Mouse (Mus musculus) gastrocnemius, adult 18-20 months (tissue): ENCODE measurements around the gene Tti1. TPM values are rescaled to one million over a fixed set of nuclear protein-coding genes. Genes with fewer than 3 reads are reported as not detected.
A peak's percentile ranks its signal among the peaks of the same experiment; 100 is the strongest.
"Not testable (repeated sequence)": the region's sequence is repeated elsewhere in the genome, so short reads cannot be mapped to it uniquely, and the experiment has no call there.

ENCODE experiments used
- DNase-seq: peaks from one replicate; pipeline ENCODE4 v3.0.0; 2021; ENCODE audit warnings: low spot score
- long read RNA-seq, 2 experiments: library from polyadenylated mRNA; stranded (forward); transcript quantifications; one replicate each; pipeline ENCODE4 v2.0.0; 2021
- total RNA-seq, 2 experiments: library from RNA; stranded (reverse); gene quantifications; 2 replicates each; pipeline ENCODE4 v1.2.3; 2021

Tti1 gene
- 10 to 100 TPM; 19.3 to 25.4 TPM for total RNA-seq
- long read RNA-seq, experiment 1, transcript Tti1-201 (8 exons, 3,830 nt), result major isoform, 20 of 29 reads
- long read RNA-seq, experiment 1, partial matches to known transcripts, result 0 of 29 reads
- long read RNA-seq, experiment 1, other reads (novel, unspliced or antisense), result 5 of 29 reads
- long read RNA-seq, experiment 2, transcript Tti1-201 (8 exons, 3,830 nt), result major isoform, 10 of 15 reads
- long read RNA-seq, experiment 2, partial matches to known transcripts, result 0 of 15 reads
- long read RNA-seq, experiment 2, other reads (novel, unspliced or antisense), result 1 of 15 reads

DNA sequence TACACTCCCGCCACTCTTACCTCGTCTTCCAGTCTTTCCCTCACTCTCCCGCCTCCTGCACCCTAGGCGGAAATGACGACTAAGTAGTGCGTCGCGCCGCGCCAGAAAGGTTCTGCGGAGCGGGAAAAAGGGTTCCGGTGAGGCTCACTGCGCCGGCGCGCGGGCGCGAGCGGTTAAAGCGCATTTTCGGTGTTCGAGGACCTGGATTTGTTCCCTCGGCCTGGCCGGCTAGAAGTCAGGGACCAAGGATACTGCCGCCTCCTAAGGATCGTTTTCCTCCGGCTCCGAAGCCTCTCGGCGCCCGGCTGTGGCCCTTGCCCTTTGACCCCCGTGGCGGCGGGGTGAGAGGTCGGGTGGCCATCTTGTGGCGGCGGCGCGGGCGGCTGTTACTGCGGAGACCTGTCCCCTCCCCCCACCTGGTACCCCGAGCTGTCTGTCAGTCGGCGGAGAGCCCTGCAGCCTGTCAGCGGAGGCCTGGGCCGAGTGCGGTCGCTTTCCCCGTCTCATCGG lies at the start of gene Tti1, which contains the start of gene Rprd1b:
Tti1 (minus strand) TSS at position 80 of the 510 bp plus-strand sequence.
Rprd1b (plus strand) TSS at position 144 of the 510 bp plus-strand sequence.
- peak; percentile 95 for DNase-seq

DNA sequence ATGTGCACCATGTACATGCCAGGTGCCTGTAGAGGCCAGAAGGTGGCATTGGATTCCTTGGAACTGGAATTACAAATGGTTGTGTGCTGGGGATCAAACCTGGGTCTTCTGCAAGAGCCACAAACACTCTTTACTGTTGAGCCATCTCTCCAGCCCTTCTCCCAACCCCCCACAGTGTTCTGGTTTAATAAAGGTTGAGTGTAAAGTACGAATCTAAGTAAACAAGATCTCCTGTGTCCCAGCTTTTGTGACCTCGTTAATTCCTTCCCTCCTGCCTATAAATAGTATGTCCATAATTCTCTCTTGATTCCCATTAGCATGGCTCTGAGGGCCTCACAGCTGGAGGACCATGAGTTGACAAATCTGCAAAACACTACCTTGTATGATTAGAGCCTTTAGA lies 49.7 kb upstream of the Tti1 start:
- no peak for DNase-seq

DNA sequence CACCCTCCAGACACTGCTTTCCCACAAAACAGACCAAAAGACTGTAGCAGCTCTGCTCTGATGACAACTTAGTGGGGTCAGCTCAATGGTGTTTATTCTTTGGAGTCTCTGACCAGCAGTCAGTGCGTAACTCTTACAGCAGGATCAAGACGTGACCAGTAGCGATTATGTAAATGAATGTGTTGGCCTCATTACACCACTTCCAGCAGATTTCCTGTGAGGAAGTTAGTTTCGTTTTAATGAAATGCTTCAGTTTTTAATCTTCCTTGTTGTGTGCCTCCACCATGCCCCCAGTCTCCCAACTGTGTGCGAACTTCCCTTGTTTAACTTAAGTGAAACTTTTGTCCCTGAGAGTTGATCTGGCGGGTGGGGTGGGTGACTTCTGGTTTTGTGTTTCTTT lies 48.5 kb upstream of the Tti1 start:
- DNase-seq, result no peak

DNA sequence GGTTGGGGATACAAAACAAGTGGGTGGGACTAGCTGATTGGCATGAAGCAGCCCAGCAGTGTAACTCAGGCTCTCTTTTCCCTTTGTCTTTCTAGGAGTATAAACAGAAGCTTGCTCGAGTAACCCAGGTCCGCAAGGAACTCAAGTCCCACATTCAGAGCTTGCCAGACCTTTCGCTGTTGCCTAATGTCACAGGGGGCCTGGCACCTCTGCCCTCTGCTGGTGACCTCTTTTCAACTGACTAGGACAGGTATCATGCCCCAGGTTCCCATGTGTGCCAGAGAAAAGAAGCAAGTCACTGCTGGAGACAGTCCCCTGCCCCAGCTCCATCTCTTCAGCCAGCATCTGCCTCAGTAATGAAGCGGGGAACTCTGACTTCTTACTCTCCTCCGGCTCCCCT lies 46.6 kb upstream of the Tti1 start:
- peak; percentile 30 for DNase-seq

DNA sequence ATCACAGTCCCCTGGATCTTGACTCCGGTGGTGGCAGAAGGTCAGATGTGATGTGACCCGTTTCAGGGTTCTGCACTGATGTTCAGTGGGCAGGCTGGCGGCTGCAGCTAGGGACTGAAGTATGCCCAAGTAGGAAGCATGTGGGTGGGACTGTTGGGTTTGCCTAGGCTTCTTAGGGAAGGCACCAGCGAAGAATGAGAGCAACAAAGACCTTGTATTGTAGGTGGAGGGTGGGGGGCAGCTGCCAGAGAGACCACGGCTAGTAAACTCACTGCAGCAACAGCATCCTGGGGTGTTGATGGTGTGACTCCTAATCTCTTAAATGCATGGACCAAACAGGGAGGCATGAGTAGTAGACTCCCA lies 43.4 kb upstream of the Tti1 start:
- DNase-seq, result no peak

DNA sequence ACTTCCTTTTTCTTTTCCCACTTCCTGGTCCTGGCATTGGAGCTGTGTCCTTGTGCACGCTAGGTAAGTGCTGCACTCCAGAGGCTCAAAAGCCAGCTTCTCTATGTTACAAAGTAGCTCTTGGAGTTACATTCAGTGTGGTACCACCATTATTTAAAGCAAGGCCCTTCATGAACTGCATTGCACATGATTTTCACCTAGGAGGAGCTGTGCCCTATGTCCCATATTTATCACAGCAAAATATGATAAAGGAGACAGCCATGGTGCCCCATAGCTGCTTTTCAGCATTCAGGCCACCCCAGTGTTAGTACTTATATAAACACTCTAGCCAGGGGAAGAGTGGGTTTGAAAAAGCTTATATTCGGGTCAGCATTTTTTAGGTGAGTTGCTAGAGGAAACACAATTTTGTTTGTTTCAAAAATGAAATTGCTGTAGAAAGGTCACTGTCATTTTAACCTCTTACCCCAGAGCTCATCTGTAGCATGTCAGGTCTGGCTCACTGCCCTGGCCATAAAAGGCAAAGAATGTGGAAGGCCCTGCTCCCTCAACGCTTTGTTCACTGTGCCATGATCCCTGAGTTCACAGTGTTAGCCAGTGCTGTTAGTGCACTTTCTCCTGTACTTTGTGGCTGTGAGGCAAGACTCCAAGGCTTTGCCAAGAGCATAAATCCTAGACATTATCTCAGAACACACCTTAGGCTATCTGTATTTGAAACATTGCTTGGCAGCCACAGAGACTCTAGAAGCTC lies 42.8 kb upstream of the Tti1 start:
- DNase-seq, result no peak

DNA sequence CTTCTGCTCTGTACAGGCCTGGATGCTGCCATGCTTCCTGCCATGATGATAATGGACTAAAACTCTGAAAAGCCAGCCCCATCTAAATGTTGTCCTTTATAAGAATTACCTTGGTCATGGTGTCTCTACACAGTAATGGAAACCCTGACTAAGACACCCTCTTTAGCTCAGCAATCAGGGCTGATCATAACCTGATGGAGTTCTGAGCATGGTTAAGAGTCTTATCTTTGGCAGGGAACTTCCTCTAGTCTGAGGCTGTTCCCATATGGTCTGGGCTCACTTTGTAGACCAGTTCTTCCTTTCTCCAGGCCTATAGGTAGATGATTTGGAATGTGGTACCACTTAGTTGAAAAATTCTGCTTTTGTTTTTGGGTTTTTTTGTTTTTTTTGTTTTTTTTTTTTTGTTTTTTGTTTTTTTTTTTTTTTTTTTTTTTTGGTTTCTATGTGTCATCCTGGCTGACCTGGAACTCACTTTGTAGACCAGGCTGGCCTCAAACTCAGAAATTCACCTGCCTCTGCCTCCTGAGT lies 40.3 kb upstream of the Tti1 start:
- DNase-seq, result no peak

DNA sequence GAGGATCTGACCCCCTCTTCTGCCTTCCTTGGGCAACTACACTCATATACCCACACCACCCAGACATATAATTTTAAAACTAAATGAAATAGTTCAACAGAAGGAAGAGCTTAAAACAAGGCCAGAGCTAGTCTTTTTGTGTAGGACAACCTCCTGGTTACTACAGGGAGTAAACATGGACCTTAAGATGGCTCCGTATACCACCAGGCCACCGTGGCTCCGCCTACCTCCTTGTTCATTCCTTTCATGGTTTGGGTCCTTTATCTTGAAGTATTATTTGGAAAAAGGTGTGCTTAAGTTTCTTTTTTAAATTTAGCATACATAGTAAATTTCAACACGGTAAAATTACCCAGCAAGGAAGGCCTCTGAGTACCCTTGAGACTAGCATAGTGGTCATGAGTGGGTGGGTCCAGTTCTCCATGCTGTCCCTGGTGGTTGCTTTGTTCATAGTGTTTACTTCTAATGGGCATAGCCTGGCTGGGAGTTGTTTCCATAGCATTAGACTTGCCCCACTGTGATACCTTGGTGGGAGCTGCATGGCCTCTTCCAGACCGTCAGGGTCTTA lies 39.1 kb upstream of the Tti1 start:
- no peak for DNase-seq

DNA sequence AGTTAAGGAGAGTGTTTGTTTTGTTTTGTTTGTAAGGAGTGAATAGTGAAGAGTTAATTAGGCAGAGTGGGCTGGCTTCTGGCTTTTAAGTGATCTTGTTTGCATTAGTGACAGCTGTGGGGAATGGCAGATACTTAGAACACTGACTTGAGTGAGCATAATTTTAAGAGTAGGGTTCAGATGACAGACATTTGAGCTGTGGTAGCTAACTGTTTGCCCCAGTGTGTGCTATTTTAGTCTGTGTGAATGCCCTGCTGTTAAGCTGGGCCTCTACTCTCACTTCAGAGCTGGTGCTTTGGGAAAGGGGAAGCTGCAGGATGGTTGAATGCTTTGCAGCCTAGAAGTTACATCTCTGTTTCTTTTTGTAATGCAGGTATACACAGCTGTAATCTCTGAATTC lies 38.2 kb upstream of the Tti1 start:
- peak; percentile 46 for DNase-seq

DNA sequence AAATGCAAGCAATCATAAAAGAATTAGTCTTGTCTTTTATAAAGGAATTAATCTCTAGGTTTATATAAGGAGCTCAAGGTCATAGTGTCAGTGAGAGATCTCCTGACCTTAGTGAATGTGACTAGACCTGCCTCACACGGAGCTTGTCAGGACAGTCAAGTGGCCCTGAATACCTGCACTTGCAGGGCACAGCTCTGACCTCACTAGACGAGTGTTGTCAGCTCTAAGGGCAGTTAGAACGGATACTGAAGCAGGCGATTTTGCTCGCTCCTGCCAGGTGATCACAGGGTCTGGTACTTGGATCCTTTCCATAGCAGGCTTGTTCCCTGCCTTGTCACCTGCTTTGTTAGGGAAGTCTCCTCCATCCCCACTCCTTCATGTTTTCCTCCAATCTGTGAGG lies 36.8 kb upstream of the Tti1 start:
- no peak for DNase-seq

DNA sequence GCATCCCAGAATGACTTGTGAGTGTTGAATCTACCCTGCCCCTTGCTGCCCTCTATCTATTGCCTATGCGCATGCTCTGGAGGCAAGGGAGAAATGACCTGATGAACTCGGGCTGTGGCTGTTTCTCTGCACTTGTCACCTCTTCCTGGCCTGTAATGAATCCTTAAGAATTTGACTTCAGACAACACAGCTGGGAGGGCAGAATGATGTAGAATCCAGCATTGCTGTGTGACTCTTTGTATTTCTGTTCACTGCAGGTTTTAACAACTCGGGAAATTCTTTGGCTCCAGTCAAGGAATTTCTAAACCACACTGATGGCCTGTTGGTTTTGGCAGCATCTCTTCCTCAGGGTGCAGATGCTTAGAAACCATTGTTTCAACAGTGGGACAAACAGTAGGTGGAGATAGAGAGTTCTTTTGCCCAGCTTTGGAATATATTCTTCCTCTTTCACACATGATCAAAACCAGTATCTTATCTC lies 36.4 kb upstream of the Tti1 start:
- DNase-seq, result peak; percentile 42

DNA sequence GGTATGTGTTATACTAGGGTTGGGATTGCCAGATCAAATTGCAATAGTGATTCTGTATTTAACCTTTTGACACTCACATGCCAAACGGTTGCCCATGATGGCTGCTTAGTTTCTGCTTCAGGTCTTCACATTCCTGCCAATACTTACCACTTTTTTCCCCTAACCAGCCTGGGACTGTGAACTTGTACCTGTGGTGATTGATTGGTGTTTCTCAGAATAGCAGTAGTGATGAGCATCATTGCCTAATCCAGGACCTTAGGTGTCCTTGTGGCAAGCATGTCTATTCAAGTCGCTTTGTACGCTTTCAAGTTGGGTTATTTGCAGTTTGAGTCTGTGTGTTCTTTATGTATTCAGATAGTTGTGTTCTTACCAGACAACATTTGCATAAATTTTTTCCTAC lies 34.8 kb upstream of the Tti1 start:
- DNase-seq, result no peak

DNA sequence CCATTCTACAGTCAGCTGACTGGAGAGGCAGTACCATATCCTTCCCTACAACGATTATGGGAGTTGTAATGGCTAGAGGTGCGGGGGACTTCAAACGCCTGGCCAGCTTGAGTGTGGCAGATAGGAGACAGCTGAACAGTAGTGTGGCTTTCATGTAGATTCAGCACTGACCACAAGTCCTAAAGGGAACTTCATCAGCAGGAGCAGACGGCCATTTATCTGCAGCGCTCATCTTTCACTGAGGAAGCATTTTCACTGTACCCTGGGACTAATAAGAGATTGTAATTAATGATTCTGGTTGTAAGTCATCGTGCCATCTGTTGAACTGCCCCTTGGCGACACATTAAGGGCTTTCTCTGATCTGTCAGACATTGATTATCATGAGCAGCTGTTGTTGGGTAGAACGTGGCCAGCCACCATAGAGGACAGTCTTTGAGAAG lies 31.5 kb upstream of the Tti1 start:
- no peak for DNase-seq

DNA sequence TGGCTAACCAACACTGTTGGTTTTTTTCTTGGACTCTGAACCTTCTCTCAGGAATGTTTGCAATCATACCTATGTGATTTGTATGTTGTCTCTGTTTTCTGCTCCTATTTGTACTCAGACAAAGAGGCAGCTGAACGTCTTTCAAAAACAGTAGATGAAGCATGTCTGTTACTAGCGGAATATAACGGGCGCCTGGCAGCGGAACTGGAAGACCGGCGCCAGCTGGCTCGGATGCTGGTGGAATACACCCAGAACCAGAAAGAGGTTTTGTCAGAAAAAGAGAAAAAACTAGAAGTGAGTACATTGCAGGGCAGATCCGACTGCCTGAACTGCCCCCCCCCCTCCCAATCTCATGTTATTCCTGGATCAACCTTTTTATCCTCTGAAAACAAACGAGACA lies 30.3 kb upstream of the Tti1 start:
- peak; percentile 56 for DNase-seq

DNA sequence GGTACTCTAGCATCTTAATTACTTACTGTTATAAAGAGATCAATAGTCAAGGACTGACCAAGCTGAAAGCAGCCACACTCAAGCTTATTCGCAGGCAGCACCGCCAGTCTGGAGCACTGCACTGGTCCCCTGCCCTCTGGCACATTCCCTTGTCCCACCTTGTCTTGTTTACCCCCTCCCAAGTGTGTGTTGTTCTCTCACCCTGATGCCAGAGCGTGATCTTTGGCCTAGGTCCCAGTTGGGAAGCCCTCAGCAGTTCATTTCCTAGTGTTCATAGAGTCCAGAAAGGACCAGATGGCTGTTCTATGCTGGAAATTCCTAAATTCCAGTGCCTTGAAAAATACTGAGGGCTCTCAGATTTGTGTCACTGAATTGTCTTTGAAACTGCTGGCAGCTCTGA lies 28.8 kb upstream of the Tti1 start:
- DNase-seq, result no peak

DNA sequence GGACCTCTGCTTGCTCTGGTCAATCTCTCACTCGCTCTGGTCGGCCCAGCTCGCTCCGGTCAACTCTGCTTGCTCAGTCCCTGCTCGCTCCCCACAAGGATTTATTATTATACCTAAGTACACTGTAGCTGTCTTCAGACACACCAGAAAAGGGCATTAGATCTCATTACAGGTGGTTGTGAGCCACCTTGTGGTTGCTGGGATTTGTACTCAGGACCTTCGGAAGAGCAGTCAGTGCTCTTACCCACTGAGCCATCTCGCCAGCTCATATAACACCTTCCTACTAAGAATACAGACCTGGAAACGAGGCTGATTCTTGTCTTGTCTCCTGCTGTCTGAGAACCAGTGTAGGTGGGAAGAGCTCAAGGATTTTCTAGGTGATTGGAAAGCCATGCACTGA lies 27.1 kb upstream of the Tti1 start:
- not testable (repeated sequence) for DNase-seq

DNA sequence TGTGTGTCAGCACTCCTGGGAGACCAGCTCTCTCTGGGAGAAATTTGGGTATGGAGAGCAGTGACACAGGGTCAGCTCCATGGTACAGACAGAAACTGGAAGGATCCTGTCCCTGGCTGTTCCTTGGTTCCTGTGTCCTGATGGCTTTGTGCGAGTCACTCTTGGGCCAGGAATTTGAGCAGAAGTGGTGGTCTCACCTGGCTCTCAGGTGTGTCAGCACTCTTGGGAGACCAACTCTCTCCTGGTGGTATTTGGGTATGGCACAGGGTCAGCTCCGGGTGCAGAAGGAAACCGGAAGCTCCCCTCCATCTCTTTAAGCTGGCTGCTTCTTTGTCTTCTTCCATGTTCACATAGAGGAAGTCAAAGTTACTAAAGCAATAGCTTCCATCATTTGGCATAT lies 26.4 kb upstream of the Tti1 start:
- DNase-seq, result no peak

DNA sequence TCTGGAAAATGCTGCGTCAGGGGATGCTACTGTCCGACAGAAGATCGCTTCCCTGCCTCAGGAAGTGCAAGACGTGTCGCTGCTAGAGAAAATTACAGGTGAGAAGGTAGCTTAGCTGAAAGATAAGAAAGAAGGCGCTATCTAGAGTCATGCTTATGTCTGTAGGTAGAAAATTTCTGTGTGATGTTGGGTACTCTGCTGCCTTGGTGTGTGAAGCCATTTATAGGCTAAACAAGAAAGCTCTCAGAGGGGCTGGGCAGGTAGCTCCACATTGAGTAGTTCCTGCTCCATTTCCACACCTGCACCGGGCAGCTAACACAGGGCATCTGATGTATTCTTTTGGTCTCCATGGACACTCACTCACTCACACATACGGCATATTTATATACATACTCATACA lies 21.9 kb upstream of the Tti1 start:
- no peak for DNase-seq

DNA sequence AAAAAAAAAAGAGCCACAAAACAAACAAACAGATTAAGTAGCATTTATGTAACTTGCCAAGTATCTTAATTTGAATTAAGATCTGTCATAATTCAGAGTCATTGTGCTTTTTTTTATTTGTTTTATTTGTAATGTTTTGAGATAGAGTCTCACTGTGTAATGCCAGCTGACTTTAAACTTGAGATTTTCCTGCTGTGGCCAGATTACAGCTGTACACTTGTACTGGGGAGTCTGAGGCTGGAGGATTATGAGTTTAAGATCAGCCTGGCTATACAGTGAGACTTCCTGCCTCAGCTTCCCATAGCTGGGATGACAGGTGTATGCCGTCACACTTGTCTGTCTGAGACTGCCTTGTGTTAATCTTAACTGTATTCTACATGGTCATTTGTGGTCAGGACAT lies 20.5 kb upstream of the Tti1 start:
- no peak for DNase-seq

DNA sequence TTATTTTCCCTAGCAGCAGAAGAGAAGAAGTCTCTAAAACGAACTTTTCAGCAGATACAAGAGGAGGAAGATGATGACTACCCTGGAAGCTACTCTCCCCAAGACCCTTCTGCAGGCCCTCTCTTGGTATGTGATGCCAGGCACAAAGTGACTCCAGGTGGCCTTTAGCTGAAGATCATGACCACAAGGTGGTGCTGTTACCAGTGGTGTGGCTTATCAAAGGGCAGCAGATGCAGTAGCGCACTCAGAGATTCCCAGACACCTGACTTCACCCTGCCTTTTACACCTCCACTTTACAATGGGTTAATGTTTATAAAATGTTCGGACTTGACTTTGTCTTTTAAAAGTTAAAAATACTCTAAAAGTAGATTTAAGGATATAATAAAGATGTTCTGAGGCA lies 19.7 kb upstream of the Tti1 start:
- peak; percentile 74 for DNase-seq

DNA sequence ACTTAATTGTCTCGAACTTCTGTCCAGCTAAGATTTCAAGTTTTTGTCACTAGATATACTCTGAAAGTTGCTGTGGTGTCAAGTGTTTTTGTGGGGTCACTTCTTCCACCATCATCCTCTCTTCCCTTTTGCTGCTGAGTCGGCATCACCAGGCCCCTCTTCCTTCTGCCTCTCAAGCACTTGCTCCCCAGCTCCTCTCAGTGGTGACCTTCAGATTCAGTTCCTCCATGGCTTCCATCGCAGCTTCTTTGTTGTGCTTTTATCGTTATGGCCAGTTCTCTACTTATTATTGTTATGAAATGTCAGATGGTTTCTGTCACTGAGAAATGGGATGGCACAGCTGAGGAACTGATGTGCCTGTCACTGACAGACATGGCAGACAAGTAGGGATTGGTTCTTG lies 18.0 kb upstream of the Tti1 start:
- no peak for DNase-seq

DNA sequence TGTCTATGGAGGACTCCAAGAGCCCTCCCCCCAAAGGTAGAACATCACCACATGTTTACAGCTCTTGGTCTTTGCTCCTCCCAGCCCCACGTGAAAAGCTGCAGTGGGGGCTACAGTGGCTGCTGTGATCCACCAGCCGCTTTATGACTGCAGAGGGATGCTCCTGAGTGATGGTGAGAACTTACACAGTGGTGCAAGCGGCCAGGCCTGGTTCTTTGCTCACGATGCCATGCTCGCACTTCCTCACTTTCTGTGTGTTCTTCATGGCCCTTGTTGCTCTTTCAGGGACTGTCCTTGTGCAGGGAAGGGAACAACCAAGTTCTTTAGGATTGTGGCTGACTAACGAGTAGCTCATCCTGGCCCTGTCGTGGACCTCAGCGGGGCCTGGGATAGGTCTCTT lies 15.3 kb upstream of the Tti1 start:
- no peak for DNase-seq
